Mouse (Mus musculus) bone marrow, adult 2 months (tissue): ENCODE data around the gene Ninj2.

ENCODE experiments used
- CTCF ChIP-seq: fragments of 200-500 bp; IDR thresholded peaks from 2 replicates; pipeline ENCODE4 v1.5.1; 2011; ENCODE audit warnings: low read length, control low read depth; ENCODE audit not compliant: control insufficient read depth, insufficient read depth
- POLR2A ChIP-seq: fragments of 200-500 bp; IDR thresholded peaks from 2 replicates; pipeline ENCODE4 v1.6.1; 2011; ENCODE audit warnings: low read depth, mild to moderate bottlenecking, control low read depth, low read length, borderline replicate concordance; ENCODE audit not compliant: control insufficient read depth

DNA sequence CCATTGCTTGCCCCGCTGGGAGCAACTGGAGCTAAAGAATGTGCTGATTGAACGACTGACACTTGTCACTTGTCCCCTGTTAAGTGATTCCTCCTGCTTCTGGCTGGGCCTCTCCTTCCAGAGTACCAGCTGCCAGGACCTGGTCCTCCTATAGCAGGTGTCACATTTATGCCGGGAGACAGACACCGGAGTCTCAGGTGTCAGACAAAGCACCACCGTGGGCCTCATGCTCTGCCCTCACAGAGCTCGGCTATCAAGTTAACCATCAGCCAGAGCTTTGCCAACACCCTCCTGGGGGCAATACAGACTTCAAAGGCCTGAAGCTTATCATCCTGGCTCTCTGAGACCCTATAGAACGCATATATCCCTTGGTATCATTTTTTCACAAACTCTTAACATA is 142.7 kb downstream of the Ninj2 start:
- TF ChIP-seq CTCF (no peak), POLR2A (no peak)
